Mouse (Mus musculus) cortical plate, adult 2 months (tissue): ENCODE measurements around the gene C1rl. TPM values are rescaled to one million over a fixed set of nuclear protein-coding genes. Genes with fewer than 3 reads are reported as not detected.
"Not testable (repeated sequence)": the region's sequence is repeated elsewhere in the genome, so short reads cannot be mapped to it uniquely, and the experiment has no call there.

ENCODE experiments used
- H3K27ac ChIP-seq: fragments of 200-500 bp; 2 replicates; pipeline ENCODE4 v1.5.1; 2012; ENCODE audit warnings: low read length, control low read depth, inconsistent platforms; ENCODE audit not compliant: insufficient read depth
- H3K4me1 ChIP-seq: fragments of 200-500 bp; 2 replicates; pipeline ENCODE4 v1.6.1; 2011; ENCODE audit warnings: low read length; ENCODE audit not compliant: control insufficient read depth, insufficient read depth
- H3K4me3 ChIP-seq: fragments of 200-500 bp; 2 replicates; pipeline ENCODE4 v1.5.1; 2011; ENCODE audit warnings: mild to moderate bottlenecking, low read length, control low read depth; ENCODE audit not compliant: insufficient read depth
- CTCF ChIP-seq: fragments of 200-500 bp; IDR thresholded peaks from 2 replicates; pipeline ENCODE4 v1.5.1; 2011; ENCODE audit warnings: mild to moderate bottlenecking, control low read depth, low read length; ENCODE audit not compliant: insufficient read depth; ENCODE audit errors: extremely low read depth
- POLR2A ChIP-seq: fragments of 200-500 bp; IDR thresholded peaks from 2 replicates; pipeline ENCODE4 v1.6.1; 2011; ENCODE audit warnings: mild to moderate bottlenecking, low read length, control low read depth; ENCODE audit not compliant: insufficient read depth; ENCODE audit errors: extremely low read depth
- polyA plus RNA-seq: library from polyadenylated mRNA; depleted of rRNA; stranded (reverse); fragments of >200 nt; gene quantifications from 2 replicates; pipeline ENCODE4 v1.2.3, GENCODE M21; 2012

Gene C1rl
- polyA plus RNA-seq, 1 experiment: 0.38 TPM

DNA sequence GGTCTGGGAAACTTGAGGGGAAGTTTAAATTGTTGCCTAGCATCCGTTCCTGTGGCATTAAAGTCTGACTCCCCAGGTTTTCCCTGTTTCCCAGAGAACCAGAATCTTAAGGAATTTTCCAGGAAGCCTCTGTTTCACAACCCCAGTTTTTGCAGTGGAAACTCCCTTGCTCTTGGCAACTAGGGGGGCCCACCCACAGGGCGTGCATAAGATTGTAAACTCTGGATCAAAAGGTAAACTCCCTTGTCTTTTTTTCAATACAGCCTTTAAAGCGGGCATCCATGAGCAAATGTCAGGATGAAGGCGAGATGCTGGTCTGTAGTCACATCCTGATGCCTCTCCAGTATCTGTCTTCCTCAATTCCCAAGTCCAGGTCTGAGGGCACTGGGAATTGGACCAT, 8.6 kb downstream of the C1rl start:
- TF ChIP-seq POLR2A (no peak), CTCF (no peak)
- no peak overlapping the region for H3K27ac ChIP-seq
- no peaks in the 10 kb centered on the region for H3K4me1 ChIP-seq
- no peak overlapping the region for H3K4me3 ChIP-seq

DNA sequence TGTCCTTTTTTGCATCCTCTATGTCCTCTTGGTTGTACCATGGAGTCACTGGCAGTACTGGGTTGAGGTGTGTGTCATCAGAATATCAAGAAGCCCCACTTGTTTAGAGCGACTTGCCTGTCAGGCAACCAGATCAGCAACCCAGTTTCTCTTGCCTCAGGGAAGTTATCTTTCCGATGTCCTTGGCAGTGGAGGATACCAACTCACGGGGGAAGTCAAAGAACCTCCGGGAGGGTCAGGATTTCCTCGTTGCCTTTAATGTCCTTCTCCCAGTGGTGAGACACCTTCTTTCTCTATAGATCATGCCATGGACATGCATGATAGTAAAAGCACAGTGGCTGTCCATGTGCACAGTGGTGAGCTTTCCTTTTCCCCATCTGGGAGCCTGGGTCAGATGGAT, 9.1 kb downstream of the C1rl start:
- H3K4me1 ChIP-seq: no peaks in the 10 kb centered on the region
- H3K4me3 ChIP-seq: no peak overlapping the region
- TF ChIP-seq CTCF: no peak
- no peak for TF ChIP-seq POLR2A
- no peak overlapping the region for H3K27ac ChIP-seq

DNA sequence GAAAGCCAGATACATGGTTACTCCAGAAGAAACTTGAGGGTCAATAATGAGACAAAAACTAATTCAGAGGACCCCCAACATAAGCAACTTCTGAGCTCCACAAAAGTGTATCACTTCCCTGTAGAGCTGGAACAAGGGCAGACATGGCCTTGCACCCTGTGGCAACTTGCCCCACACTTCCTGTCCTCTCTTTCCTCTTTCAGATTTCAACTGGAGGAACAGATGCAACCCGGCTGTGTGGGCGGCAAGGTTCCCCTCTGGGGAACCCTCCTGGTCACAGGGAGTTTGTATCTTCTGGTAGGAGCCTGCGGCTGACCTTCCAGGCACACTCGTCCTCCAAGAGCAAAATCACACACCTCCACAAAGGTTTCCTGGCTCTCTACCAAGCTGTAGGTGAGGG, 12.1 kb downstream of the C1rl start:
- TF ChIP-seq POLR2A (no peak), CTCF (no peak)
- H3K4me3 ChIP-seq: no peak overlapping the region
- no peak overlapping the region for H3K27ac ChIP-seq
- H3K4me1 ChIP-seq: no peaks in the 10 kb centered on the region

DNA sequence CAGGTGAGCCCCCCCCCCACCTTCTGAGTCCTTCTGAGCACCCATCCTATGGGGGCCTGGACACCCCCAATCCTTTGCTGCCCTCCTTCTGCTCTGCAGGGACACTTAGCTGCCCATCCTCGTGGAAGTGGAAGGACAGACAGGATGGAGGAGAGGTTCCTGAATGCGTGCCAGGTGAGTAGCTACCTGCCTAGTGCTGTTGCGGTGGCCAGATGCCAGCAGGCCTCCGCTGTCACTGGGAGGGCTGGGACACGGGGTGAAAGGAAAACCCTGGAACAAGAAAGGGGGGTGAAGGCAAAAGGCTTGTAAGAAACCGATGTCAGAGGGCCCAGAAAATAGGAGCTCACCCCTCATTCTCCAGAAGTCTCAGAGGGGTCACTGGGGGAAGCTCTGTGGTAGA, 14.1 kb downstream of the C1rl start:
- H3K4me1 ChIP-seq: no peaks in the 10 kb centered on the region
- no peak overlapping the region for H3K27ac ChIP-seq
- no peak overlapping the region for H3K4me3 ChIP-seq
- TF ChIP-seq POLR2A: no peak
- TF ChIP-seq CTCF: no peak

DNA sequence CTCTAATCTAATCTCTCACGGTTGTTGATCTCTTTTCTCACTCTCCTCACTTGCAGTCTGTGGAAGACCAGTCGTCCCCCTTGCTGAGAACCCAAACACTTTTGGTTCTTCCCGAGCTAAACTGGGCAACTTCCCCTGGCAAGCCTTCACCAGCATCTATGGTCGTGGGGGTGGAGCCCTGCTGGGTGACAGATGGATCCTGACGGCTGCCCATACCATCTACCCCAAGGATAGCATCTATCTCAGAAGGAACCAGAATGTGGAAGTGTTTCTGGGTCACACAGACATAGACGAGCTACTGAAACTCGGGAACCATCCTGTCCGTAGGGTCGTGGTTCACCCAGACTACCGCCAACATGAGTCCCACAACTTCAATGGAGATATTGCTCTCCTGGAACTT, 15.4 kb downstream of the C1rl start:
- no peaks in the 10 kb centered on the region for H3K4me1 ChIP-seq
- no peak overlapping the region for H3K27ac ChIP-seq
- no peak overlapping the region for H3K4me3 ChIP-seq
- no peak for TF ChIP-seq CTCF
- no peak for TF ChIP-seq POLR2A

DNA sequence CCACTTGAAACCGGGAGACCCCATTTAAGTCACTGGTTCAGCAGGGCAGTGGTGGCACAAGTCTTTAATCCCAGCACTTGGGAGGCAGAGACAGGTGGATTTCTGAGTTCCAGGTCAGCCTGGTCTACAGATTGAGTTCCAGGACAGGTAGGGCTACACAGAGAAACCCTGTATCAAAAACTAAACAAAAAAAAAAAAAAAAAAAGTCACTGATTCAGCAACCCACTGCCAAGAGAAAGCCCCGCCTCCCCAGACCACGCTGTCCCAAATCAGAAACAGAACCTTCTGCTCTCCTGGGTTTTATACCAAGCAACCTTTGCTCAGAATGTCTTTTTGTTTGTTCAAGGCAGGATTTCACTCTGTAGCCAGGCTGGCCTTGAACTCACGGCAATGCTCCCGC, 16.3 kb downstream of the C1rl start:
- not testable (repeated sequence) for H3K4me3 ChIP-seq, H3K4me1 ChIP-seq, H3K27ac ChIP-seq

DNA sequence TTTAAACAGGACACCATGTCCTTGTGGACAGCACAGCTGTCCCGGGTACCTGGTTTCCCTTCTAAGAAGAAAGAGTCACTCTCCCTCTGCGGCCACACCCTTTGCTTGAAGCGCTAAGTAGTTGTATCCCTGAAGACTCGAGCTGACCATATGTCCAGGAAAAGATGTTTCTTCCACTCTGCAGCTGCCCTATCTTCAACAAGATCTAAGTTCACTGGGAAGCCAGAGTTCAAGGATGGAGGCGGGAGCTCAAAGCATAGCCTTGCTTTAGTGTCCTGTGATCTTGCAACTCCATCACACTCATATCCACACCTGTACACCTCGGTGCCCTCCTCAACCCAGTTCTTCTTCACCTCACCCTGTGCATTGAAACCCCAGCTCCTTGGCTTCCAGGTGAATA, 19.0 kb downstream of the C1rl start:
- no peaks in the 10 kb centered on the region for H3K4me1 ChIP-seq
- no peak overlapping the region for H3K27ac ChIP-seq
- no peak overlapping the region for H3K4me3 ChIP-seq
- TF ChIP-seq CTCF (no peak), POLR2A (no peak)

DNA sequence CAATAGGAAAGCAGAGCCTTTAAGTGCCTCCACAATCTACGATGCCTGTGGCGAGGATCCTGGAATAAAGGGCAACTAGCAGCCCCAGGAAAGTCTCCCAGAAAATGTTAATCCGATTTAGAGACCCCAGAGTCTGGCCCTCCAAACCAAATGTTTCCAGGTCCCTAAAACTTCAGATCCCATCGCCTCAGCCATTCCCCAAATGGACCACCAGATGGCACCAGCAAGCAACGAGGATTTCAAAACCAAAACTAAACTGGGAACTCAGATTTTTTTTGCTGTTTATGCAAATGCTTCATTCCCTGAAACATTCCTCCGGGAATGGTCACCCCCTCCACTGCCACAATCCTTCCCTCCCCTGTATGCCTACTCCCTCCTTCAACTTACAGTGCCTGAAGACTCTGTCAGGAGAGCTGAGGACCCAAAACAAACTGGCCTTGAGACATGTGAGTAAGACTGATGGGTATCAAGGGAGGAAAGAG, 19.5 kb downstream of the C1rl start, which contains the start of gene C1ra:
Gene C1ra, plus strand, starts transcription at position 51 of the 482 bp plus-strand sequence.
- H3K4me3 ChIP-seq: peak within 1 kb of the TSS; percentile 22; the same call in 1 of the 2 replicates
- no peak within 1 kb of the TSS for H3K27ac ChIP-seq
- TF ChIP-seq POLR2A: no peak
- TF ChIP-seq CTCF: peak; percentile 65
- no peaks in the 10 kb centered on the region for H3K4me1 ChIP-seq

DNA sequence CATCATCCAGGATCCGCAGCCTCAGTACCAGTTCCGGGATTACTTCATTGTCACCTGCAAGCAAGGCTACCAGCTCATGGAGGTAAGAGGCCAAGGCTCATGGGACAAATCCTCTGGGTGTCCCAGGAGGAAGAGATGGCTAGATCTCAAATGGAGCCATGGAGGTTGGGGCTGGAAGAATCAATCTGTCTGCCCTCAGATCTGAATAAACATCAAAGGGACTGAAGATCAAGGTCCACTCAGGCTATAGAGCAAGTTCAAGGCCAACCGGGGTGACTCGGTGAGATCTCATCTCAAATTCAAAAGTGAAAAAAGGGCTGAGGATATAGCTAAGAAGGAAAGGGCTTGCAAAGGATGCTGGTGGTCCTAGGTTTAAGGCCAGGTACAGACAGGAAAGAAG, 24.8 kb downstream of the C1rl start:
- not testable (repeated sequence) for H3K4me1 ChIP-seq, H3K27ac ChIP-seq, H3K4me3 ChIP-seq

DNA sequence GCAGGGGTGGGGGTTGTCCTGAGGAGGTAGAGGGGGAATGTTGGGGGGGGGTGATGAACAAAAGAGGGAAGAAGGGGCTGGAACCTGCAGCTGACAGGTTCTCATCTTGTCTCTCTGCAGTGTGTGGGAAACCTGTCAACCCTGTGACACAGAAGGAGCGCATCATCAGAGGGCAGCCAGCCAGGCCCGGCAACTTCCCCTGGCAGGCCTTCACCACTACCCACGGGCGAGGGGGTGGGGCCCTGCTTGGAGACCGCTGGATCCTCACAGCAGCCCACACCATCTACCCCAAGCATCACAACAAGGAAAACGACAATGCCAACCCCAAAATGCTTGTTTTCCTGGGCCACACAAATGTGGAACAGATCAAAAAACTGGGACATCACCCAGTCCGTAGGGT, 29.2 kb downstream of the C1rl start:
- H3K4me1 ChIP-seq, H3K27ac ChIP-seq, H3K4me3 ChIP-seq: not testable (repeated sequence)

DNA sequence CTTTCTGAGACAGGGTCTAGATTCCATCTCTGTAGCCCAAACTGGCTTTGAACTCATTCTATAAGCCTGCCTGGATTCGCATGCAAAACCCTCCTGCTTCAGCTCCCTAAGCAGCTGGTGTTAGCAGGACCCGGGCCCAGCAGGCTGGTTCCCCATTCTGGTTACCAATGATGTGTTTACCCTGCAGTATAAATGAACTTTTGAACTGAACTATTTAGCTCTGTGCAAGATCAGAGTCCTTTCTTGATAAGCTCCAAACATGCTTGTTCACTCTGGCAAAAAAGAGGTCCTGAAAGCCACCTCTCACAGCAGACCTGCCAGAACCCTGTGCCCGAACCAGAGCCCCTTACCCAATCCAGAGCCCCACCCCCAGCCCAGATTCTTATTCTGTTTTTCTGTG, 35.0 kb downstream of the C1rl start:
- no peak overlapping the region for H3K27ac ChIP-seq
- H3K4me1 ChIP-seq: no peaks in the 10 kb centered on the region
- H3K4me3 ChIP-seq: no peak overlapping the region
- TF ChIP-seq POLR2A (no peak), CTCF (no peak)
